Mouse (Mus musculus): ENCODE measurements at regions not wholly inside any gene's neighbourhood (a gene's known extent, or its start where the extent isn't known, plus 50 kb on each side); places are given as distances from the start of the nearest gene placed in this dataset.

DNA sequence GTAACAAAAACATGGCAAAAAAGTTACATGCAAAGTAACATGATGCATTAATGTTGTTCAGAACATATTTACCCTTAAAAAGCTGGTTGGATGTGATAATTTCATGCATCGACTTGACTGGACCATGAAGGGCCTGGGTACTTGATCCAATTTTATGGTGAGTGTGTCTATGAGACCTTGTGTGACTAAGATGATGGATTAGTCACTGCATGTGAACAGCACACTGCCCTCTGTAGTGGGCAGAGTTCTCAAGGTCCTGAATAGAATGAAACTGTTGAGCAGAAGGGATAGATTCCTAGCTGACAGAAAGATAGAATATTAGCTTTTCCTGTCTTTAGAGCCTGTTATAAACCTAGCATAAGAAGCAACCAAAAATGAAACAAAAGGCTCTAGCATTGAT, 72.3 kb upstream of the Vgll2 start:
- no peaks in the 10 kb centered on the region for H3K36me3 ChIP-seq (ENCODE audit: control insufficient read depth, insufficient read depth)
- H3K9ac ChIP-seq (replicated peaks; ENCODE audit: low read depth, low read length) = no peak overlapping the region
- no peak overlapping the region for H3K4me2 ChIP-seq (ENCODE audit: low read length)
- H3K9me3 ChIP-seq (ENCODE audit: control insufficient read depth, low read length) = no peaks in the 10 kb centered on the region
- H3K27me3 ChIP-seq (replicated peaks; ENCODE audit: control insufficient read depth, insufficient read depth, low read length) = no peaks in the 10 kb centered on the region
- H3K4me1 ChIP-seq (replicated peaks; ENCODE audit: control insufficient read depth, insufficient read depth, low read length) = peaks cover 3% of the 10 kb centered on the region; the same call in 1 of the 2 replicates
- no peak overlapping the region for H3K27ac ChIP-seq (ENCODE audit: low read length)
- no peak for ATAC-seq
- 85% methylated on average over 1 of the region's 1 CpGs for WGBS
- no peak overlapping the region for H3K4me3 ChIP-seq (replicated peaks; ENCODE audit: low read length)

- H3K27ac ChIP-seq (ENCODE audit: low read length) = no peak overlapping the region
- H3K27me3 ChIP-seq (replicated peaks; ENCODE audit: control insufficient read depth, insufficient read depth, low read length) = no peaks in the 10 kb centered on the region
- H3K4me3 ChIP-seq (replicated peaks; ENCODE audit: low read length) = no peak overlapping the region
- H3K4me1 ChIP-seq (replicated peaks; ENCODE audit: control insufficient read depth, insufficient read depth, low read length) = no peaks in the 10 kb centered on the region
- H3K9me3 ChIP-seq (ENCODE audit: control insufficient read depth, low read length) = no peaks in the 10 kb centered on the region
- 73% methylated on average over 4 of the region's 4 CpGs for WGBS
- H3K36me3 ChIP-seq (ENCODE audit: control insufficient read depth, insufficient read depth) = no peaks in the 10 kb centered on the region
- ATAC-seq = no peak
- H3K4me2 ChIP-seq (ENCODE audit: low read length) = no peak overlapping the region
- H3K9ac ChIP-seq (replicated peaks; ENCODE audit: low read depth, low read length) = no peak overlapping the region
Measured at GRCm38 (mm10) chr10:51952021-51952420, 70.3 kb upstream of the Vgll2 start.

GRCm38 (mm10) chr10:51956493-51956892, 65.8 kb upstream of the Vgll2 start:
- ATAC-seq = no peak
- 83% methylated on average over 1 of the region's 1 CpGs for WGBS
- Histone ChIP-seq H3K4me3 (replicated peaks; ENCODE audit: low read length) (no peak overlapping the region), H3K4me2 (ENCODE audit: low read length) (no peak overlapping the region), H3K9me3 (ENCODE audit: control insufficient read depth, low read length) (no peaks in the 10 kb centered on the region), H3K36me3 (ENCODE audit: control insufficient read depth, insufficient read depth) (no peaks in the 10 kb centered on the region), H3K4me1 (replicated peaks; ENCODE audit: control insufficient read depth, insufficient read depth, low read length) (no peaks in the 10 kb centered on the region), H3K9ac (replicated peaks; ENCODE audit: low read depth, low read length) (no peak overlapping the region), H3K27me3 (replicated peaks; ENCODE audit: control insufficient read depth, insufficient read depth, low read length) (no peaks in the 10 kb centered on the region), H3K27ac (ENCODE audit: low read length) (no peak overlapping the region)

- Histone ChIP-seq H3K36me3 (ENCODE audit: control insufficient read depth, insufficient read depth) (no peaks in the 10 kb centered on the region), H3K27me3 (replicated peaks; ENCODE audit: control insufficient read depth, insufficient read depth, low read length) (no peaks in the 10 kb centered on the region), H3K9me3 (ENCODE audit: control insufficient read depth, low read length) (no peaks in the 10 kb centered on the region), H3K4me3 (replicated peaks; ENCODE audit: low read length) (no peak overlapping the region), H3K4me2 (ENCODE audit: low read length) (no peak overlapping the region), H3K27ac (ENCODE audit: low read length) (no peak overlapping the region), H3K4me1 (replicated peaks; ENCODE audit: control insufficient read depth, insufficient read depth, low read length) (no peaks in the 10 kb centered on the region), H3K9ac (replicated peaks; ENCODE audit: low read depth, low read length) (no peak overlapping the region)
- WGBS = 7% methylated on average over 2 of the region's 2 CpGs
- peak; percentile 77 for ATAC-seq
Measured at GRCm38 (mm10) chr10:51961497-51961896, 60.8 kb upstream of the Vgll2 start.

- Histone ChIP-seq H3K4me2 (ENCODE audit: low read length) (no peak overlapping the region), H3K27me3 (replicated peaks; ENCODE audit: control insufficient read depth, insufficient read depth, low read length) (no peaks in the 10 kb centered on the region), H3K36me3 (ENCODE audit: control insufficient read depth, insufficient read depth) (no peaks in the 10 kb centered on the region), H3K9me3 (ENCODE audit: control insufficient read depth, low read length) (no peaks in the 10 kb centered on the region), H3K9ac (replicated peaks; ENCODE audit: low read depth, low read length) (no peak overlapping the region), H3K4me3 (replicated peaks; ENCODE audit: low read length) (no peak overlapping the region), H3K4me1 (replicated peaks; ENCODE audit: control insufficient read depth, insufficient read depth, low read length) (no peaks in the 10 kb centered on the region), H3K27ac (ENCODE audit: low read length) (no peak overlapping the region)
- no peak for ATAC-seq
- 89% methylated on average over 1 of the region's 1 CpGs for WGBS
Measured at GRCm38 (mm10) chr10:51963671-51964070, 58.6 kb upstream of the Vgll2 start.

- ATAC-seq = no peak
Measured at GRCm38 (mm10) chr10:51970113-51970512, 52.2 kb upstream of the Vgll2 start.

More at GRCm38 (mm10) chr10:51970113-51970512, 52.2 kb upstream of the Vgll2 start:
- no peaks in the 10 kb centered on the region for H3K36me3 ChIP-seq (ENCODE audit: control insufficient read depth, insufficient read depth)
- no peaks in the 10 kb centered on the region for H3K4me1 ChIP-seq (replicated peaks; ENCODE audit: control insufficient read depth, insufficient read depth, low read length)
- H3K9me3 ChIP-seq (ENCODE audit: control insufficient read depth, low read length) = no peaks in the 10 kb centered on the region
- no peak overlapping the region for H3K9ac ChIP-seq (replicated peaks; ENCODE audit: low read depth, low read length)
- H3K27me3 ChIP-seq (replicated peaks; ENCODE audit: control insufficient read depth, insufficient read depth, low read length) = no peaks in the 10 kb centered on the region
- H3K4me2 ChIP-seq (ENCODE audit: low read length) = no peak overlapping the region
- no peak overlapping the region for H3K4me3 ChIP-seq (replicated peaks; ENCODE audit: low read length)
- H3K27ac ChIP-seq (ENCODE audit: low read length) = no peak overlapping the region
- WGBS = 71% methylated on average over 9 of the region's 9 CpGs

Data from forebrain, embryonic 16.5 days (tissue).